Mouse (Mus musculus) adrenal gland, postnatal 36 days (tissue): Measurements from ENCODE around the gene Dcdc2b. TPM values are rescaled to one million over a fixed set of nuclear protein-coding genes. Genes with fewer than 3 reads are reported as not detected.

Experiments used
- DNase-seq, 2 experiments: peaks; one replicate each; pipeline ENCODE4 v3.0.0; 2021; ENCODE audit warnings: mixed read lengths in 1 of 2
- long read RNA-seq, 2 experiments: library from polyadenylated mRNA; stranded (forward); transcript quantifications; one replicate each; pipeline ENCODE4 v2.0.0; 2021; ENCODE audit warnings: borderline sequencing depth in 2 of 2
- total RNA-seq, 2 experiments: library from RNA; stranded (reverse); gene quantifications; 2 replicates each; pipeline ENCODE4 v1.2.3; 2021

Gene Dcdc2b
- total RNA-seq = 1 to 10 TPM in 1 of 2 experiments, under 1 TPM in 1; 0.73 to 2.6 TPM
- long read RNA-seq, experiment 1 = 0 reads
- long read RNA-seq, experiment 2 = 0 reads

GRCm38 (mm10) chr4:129614093-129614492 lies at the start of gene Dcdc2b:
Gene Dcdc2b (minus strand): TSS chr4:129614257.
- DNase-seq = no peak

- no peak for DNase-seq
These were observed 48.3 kb upstream of the Dcdc2b start for GRCm38 (mm10) chr4:129662255-129662813.

- DNase-seq = no peak
These were observed 47.5 kb upstream of the Dcdc2b start for GRCm38 (mm10) chr4:129661584-129661983.

GRCm38 (mm10) chr4:129654770-129655169 lies 40.7 kb upstream of the Dcdc2b start:
- no peak for DNase-seq

GRCm38 (mm10) chr4:129650359-129650758 lies 36.3 kb upstream of the Dcdc2b start:
- no peak for DNase-seq

GRCm38 (mm10) chr4:129648656-129649055 lies 34.6 kb upstream of the Dcdc2b start:
- no peak for DNase-seq

- no peak for DNase-seq
These were observed 31.1 kb upstream of the Dcdc2b start for GRCm38 (mm10) chr4:129645204-129645603.

- no peak for DNase-seq
These were observed 27.7 kb upstream of the Dcdc2b start for GRCm38 (mm10) chr4:129641756-129642155.

GRCm38 (mm10) chr4:129640638-129641467 lies 26.8 kb upstream of the Dcdc2b start, which contains the start of gene Txlna:
Gene Txlna (minus strand): TSS chr4:129641065.
- DNase-seq = peak; percentile 97 to 98

- peak; percentile 57 to 68 for DNase-seq
These were observed 26.1 kb upstream of the Dcdc2b start for GRCm38 (mm10) chr4:129640101-129640637.

GRCm38 (mm10) chr4:129639221-129639620 lies 25.2 kb upstream of the Dcdc2b start:
- DNase-seq = no peak

- no peak for DNase-seq
These were observed 19.8 kb upstream of the Dcdc2b start for GRCm38 (mm10) chr4:129633852-129634251.

GRCm38 (mm10) chr4:129631867-129632266 lies 17.8 kb upstream of the Dcdc2b start:
- DNase-seq = no peak

GRCm38 (mm10) chr4:129630944-129631343 lies 16.9 kb upstream of the Dcdc2b start:
- DNase-seq = peak; percentile 71 to 80

GRCm38 (mm10) chr4:129626035-129626434 lies 12.0 kb upstream of the Dcdc2b start:
- no peak for DNase-seq

GRCm38 (mm10) chr4:129625496-129625895 lies 11.4 kb upstream of the Dcdc2b start:
- no peak for DNase-seq

- DNase-seq = peak; percentile 58 to 66
These were observed 10.9 kb upstream of the Dcdc2b start for GRCm38 (mm10) chr4:129625029-129625370.

- peak; percentile 89 to 90 for DNase-seq
These were observed 10.4 kb upstream of the Dcdc2b start for GRCm38 (mm10) chr4:129624281-129625028.

GRCm38 (mm10) chr4:129623681-129624091 lies 9.6 kb upstream of the Dcdc2b start, which contains the start of gene Ccdc28b:
Gene Ccdc28b (minus strand): TSS chr4:129623947.
- peak; percentile 47 to 63 for DNase-seq

GRCm38 (mm10) chr4:129622803-129623535 lies 8.9 kb upstream of the Dcdc2b start:
- DNase-seq = no peak

- DNase-seq = no peak
These were observed 8.2 kb upstream of the Dcdc2b start for GRCm38 (mm10) chr4:129622120-129622802.
